Mouse (Mus musculus) 3134 (cell line): ENCODE data around the gene Hsd17b13.
"Not testable (repeated sequence)": the region's sequence is repeated elsewhere in the genome, so short reads cannot be mapped to it uniquely, and the experiment has no call there.

Experiments
- DNase-seq: peaks from one replicate; pipeline ENCODE4 v3.0.0-alpha.2; 2011; ENCODE audit warnings: low spot score; ENCODE audit not compliant: insufficient read length; ENCODE audit errors: extremely low read depth

The Hsd17b13 gene

GRCm38 (mm10) chr5:103977297-103977696 is at the start of gene Hsd17b13:
Gene Hsd17b13, minus strand, starts transcription at chr5:103977410.
- DNase-seq = no peak

- no peak for DNase-seq
Measured at GRCm38 (mm10) chr5:104025245-104025854, 48.1 kb upstream of the Hsd17b13 start.

GRCm38 (mm10) chr5:104024762-104025161 is 47.6 kb upstream of the Hsd17b13 start:
- no peak for DNase-seq

- DNase-seq = not testable (repeated sequence)
Measured at GRCm38 (mm10) chr5:104024193-104024592, 47.0 kb upstream of the Hsd17b13 start.

- no peak for DNase-seq
Measured at GRCm38 (mm10) chr5:104023289-104024020, 46.2 kb upstream of the Hsd17b13 start.

- DNase-seq = no peak
Measured at GRCm38 (mm10) chr5:104022558-104022957, 45.3 kb upstream of the Hsd17b13 start.

GRCm38 (mm10) chr5:104021597-104022378 is 44.6 kb upstream of the Hsd17b13 start, which contains the start of gene Hsd17b11:
Gene Hsd17b11, minus strand, starts transcription at chr5:104021919.
- peak; percentile 57 for DNase-seq

GRCm38 (mm10) chr5:104011419-104011818 is 34.2 kb upstream of the Hsd17b13 start:
- no peak for DNase-seq

GRCm38 (mm10) chr5:104010261-104010660 is 33.1 kb upstream of the Hsd17b13 start:
- no peak for DNase-seq

GRCm38 (mm10) chr5:104009421-104009820 is 32.2 kb upstream of the Hsd17b13 start:
- DNase-seq = no peak

- no peak for DNase-seq
Measured at GRCm38 (mm10) chr5:104007801-104008200, 30.6 kb upstream of the Hsd17b13 start.

- no peak for DNase-seq
Measured at GRCm38 (mm10) chr5:104006811-104007210, 29.6 kb upstream of the Hsd17b13 start.

- DNase-seq = no peak
Measured at GRCm38 (mm10) chr5:104003955-104004354, 26.7 kb upstream of the Hsd17b13 start.

- no peak for DNase-seq
Measured at GRCm38 (mm10) chr5:104003256-104003931, 26.2 kb upstream of the Hsd17b13 start.

GRCm38 (mm10) chr5:104002549-104003255 is 25.5 kb upstream of the Hsd17b13 start:
- DNase-seq = no peak

- DNase-seq = no peak
Measured at GRCm38 (mm10) chr5:103999738-104000137, 22.5 kb upstream of the Hsd17b13 start.

GRCm38 (mm10) chr5:103998739-103999138 is 21.5 kb upstream of the Hsd17b13 start:
- DNase-seq = no peak

- DNase-seq = no peak
Measured at GRCm38 (mm10) chr5:103995181-103995580, 18.0 kb upstream of the Hsd17b13 start.

- DNase-seq = no peak
Measured at GRCm38 (mm10) chr5:103994669-103995068, 17.5 kb upstream of the Hsd17b13 start.

- DNase-seq = no peak
Measured at GRCm38 (mm10) chr5:103993601-103994000, 16.4 kb upstream of the Hsd17b13 start.
